Mouse (Mus musculus) cerebellum, adult 2 months (tissue): ENCODE measurements around the gene Rac2.
A peak's percentile ranks its signal among the peaks of the same experiment; 100 is the strongest.

Experiments used
- CTCF ChIP-seq: fragments of 200-500 bp; IDR thresholded peaks from 2 replicates; pipeline ENCODE4 v1.5.1; 2011; ENCODE audit warnings: low read depth, mild to moderate bottlenecking, control low read depth, low read length, moderate library complexity, borderline replicate concordance; ENCODE audit not compliant: insufficient read depth
- POLR2A ChIP-seq: fragments of 200-500 bp; IDR thresholded peaks from 2 replicates; pipeline ENCODE4 v1.6.1; 2011; ENCODE audit warnings: low read length, control low read depth, borderline replicate concordance; ENCODE audit not compliant: insufficient read depth

DNA sequence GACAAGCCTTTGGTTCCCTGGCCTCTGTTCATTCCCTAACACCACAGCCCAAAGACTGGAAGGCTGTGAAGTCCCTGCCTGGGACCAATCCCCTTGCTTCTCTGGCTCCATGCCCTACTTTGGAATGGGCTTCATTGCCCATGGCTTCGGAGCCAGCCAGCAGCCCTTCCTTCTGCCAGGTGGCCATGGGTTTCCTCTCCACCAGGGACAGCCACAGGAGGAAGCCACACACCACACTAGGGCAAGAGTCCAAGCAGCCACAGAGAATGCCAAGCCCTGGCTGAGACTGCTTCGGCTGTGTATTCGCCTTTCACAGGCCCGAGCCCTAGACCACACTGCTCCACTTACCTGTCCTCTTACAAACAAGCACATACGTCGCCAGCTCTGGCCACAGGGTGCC is 33.5 kb upstream of the Rac2 start:
- TF ChIP-seq CTCF (peak; percentile 17; the same call in 1 of the 2 replicates), POLR2A (no peak)
